Mouse (Mus musculus): ENCODE data around the gene Patl1. TPM values are rescaled to one million over a fixed set of nuclear protein-coding genes. Genes with fewer than 3 reads are reported as not detected.
A peak's percentile ranks its signal among the peaks of the same experiment; 100 is the strongest.

Gene Patl1
- polyA plus RNA-seq, 1 experiment from 2014 or later, result 18.3 TPM

DNA sequence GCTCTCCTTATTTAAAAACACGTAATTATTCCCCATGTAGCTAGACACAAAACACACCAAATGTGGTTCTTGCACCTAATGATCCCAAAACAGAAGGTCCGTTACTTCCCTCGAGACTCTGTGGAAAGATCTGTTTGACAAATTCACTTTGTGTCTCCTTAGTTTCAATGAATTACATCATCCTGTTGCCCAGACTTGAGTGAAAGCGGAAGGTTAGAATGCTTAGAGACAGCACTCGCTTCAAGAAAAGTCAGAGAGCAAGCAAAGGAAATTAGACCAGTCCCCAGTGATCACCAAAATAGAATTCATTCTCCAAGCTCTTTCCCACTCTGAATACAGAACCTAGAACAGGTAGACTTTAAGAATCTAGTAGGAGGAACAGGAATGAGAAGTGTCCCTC lies 45.2 kb downstream of the Patl1 start:
- no peak overlapping the region for H3K27ac ChIP-seq (ENCODE audit: low read depth, low read length)
- H3K9ac ChIP-seq (replicated peaks; ENCODE audit: low read depth, low read length), result no peak overlapping the region
- no peaks in the 10 kb centered on the region for H3K4me1 ChIP-seq (ENCODE audit: control insufficient read depth, insufficient read depth, low read length)
- no peak overlapping the region for H3K4me3 ChIP-seq (ENCODE audit: low read depth, low read length)
- H3K9me3 ChIP-seq (ENCODE audit: control insufficient read depth, low read length), result no peaks in the 10 kb centered on the region
- no peak overlapping the region for H3K4me2 ChIP-seq (ENCODE audit: low read depth, low read length)
- 94% methylated on average over 5 of the region's 5 CpGs for WGBS
- H3K36me3 ChIP-seq (ENCODE audit: control insufficient read depth, insufficient read depth, low read length), result no peaks in the 10 kb centered on the region
- H3K27me3 ChIP-seq (ENCODE audit: control insufficient read depth, insufficient read depth, low read length), result no peaks in the 10 kb centered on the region
- no peak for ATAC-seq (ENCODE audit: low read depth)

- Histone ChIP-seq H3K36me3 (ENCODE audit: control insufficient read depth, insufficient read depth, low read length) (no peaks in the 10 kb centered on the region), H3K4me1 (ENCODE audit: control insufficient read depth, insufficient read depth, low read length) (no peaks in the 10 kb centered on the region), H3K4me3 (ENCODE audit: low read depth, low read length) (no peak overlapping the region), H3K4me2 (ENCODE audit: low read depth, low read length) (no peak overlapping the region), H3K9ac (replicated peaks; ENCODE audit: low read depth, low read length) (no peak overlapping the region), H3K9me3 (ENCODE audit: control insufficient read depth, low read length) (no peaks in the 10 kb centered on the region), H3K27ac (ENCODE audit: low read depth, low read length) (no peak overlapping the region), H3K27me3 (ENCODE audit: control insufficient read depth, insufficient read depth, low read length) (no peaks in the 10 kb centered on the region)
- 85% methylated on average over 8 of the region's 8 CpGs for WGBS
- no peak for ATAC-seq (ENCODE audit: low read depth)
These were observed 45.6 kb downstream of the Patl1 start for GRCm38 (mm10) chr19:11957846-11958245.

DNA sequence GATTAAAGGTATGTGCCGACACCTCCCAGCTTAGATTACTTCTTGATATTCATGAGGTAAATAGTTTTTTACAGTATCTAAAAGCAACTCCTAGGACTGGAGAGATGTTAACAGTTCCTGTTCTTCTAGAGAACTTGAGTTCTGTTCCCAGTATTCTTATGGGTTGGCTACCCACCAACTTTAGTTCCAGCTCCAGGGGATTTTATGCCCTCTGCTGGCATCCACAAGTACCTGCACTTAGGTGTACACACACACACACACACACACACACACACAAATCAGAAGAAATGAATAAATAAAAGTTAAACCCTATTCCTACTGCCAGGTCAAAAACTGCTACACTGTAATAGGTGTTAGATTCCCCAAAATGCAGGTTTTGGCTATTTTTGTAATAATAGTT lies 52.1 kb downstream of the Patl1 start:
- no peak overlapping the region; the same call in 1 of the 2 replicates for H3K9ac ChIP-seq (replicated peaks; ENCODE audit: low read depth, low read length)
- no peaks in the 10 kb centered on the region; the same call in 1 of the 2 replicates for H3K36me3 ChIP-seq (ENCODE audit: control insufficient read depth, insufficient read depth, low read length)
- peak overlapping the region; percentile 83; the same call in 1 of the 2 replicates for H3K27ac ChIP-seq (ENCODE audit: low read depth, low read length)
- peaks cover 19% of the 10 kb centered on the region for H3K4me1 ChIP-seq (ENCODE audit: control insufficient read depth, insufficient read depth, low read length)
- no peaks in the 10 kb centered on the region for H3K9me3 ChIP-seq (ENCODE audit: control insufficient read depth, low read length)
- no peak for ATAC-seq (ENCODE audit: low read depth)
- peak overlapping the region; percentile 40 for H3K4me3 ChIP-seq (ENCODE audit: low read depth, low read length)
- H3K27me3 ChIP-seq (ENCODE audit: control insufficient read depth, insufficient read depth, low read length), result no peaks in the 10 kb centered on the region
- 100% methylated on average over 1 of the region's 1 CpGs for WGBS
- H3K4me2 ChIP-seq (ENCODE audit: low read depth, low read length), result peak overlapping the region; percentile 53

DNA sequence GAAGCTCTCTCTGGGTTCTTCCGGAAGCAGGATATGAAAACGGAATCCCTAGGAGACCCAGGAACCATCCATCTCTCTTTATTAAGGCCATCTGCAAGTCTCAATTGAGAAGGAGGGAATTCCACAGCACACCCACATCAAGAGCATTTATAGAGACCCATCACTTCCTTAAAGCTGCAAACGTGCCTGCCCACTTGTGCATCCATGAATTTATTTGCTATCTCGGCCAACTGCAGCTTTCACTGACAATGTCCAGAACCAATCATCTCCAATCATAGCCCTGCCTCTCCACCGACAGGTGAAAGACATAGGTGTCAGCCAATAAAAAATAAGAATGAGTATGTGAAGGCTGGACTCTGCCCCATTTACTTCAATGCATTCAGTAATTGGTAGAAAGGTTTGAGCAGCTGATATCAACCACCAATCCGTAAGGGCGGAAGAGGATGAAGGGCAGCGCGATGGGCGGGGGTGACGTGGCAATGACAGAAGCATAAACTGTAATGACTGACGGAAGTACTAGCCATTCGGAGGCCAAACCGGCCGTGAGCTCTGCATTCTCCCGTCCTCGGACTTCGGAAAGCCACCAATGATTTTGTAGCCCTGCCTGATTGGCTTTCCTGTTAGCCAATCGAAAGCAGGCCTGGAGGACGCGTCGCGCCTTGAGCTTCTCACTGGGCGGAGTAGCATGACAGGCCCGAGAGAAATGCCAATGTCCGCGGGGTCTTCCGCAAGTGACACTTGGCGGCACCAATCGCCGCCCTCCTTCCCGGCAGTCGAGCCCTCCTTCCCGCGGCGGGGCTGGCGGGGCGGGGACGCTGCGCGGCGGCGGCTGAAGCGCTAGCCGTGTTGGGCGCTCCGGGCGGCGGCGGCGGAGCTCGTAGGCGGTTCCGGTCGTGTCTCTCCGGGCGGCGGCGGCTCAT lies 53.1 kb downstream of the Patl1 start, which contains the start of gene Osbp:
Osbp (plus strand) TSS at position 919 of the 920 bp plus-strand sequence.
- Histone ChIP-seq H3K4me1 (ENCODE audit: control insufficient read depth, insufficient read depth, low read length) (peaks cover 19% of the 10 kb centered on the region), H3K9me3 (ENCODE audit: control insufficient read depth, low read length) (no peaks in the 10 kb centered on the region), H3K4me3 (ENCODE audit: low read depth, low read length) (peak within 1 kb of the TSS; percentile 76), H3K4me2 (ENCODE audit: low read depth, low read length) (peak within 1 kb of the TSS; percentile 92), H3K27ac (ENCODE audit: low read depth, low read length) (peak within 1 kb of the TSS; percentile 83), H3K9ac (replicated peaks; ENCODE audit: low read depth, low read length) (peak within 1 kb of the TSS; percentile 95), H3K27me3 (ENCODE audit: control insufficient read depth, insufficient read depth, low read length) (no peaks in the 10 kb centered on the region), H3K36me3 (ENCODE audit: control insufficient read depth, insufficient read depth, low read length) (no peaks in the 10 kb centered on the region; the same call in 1 of the 2 replicates)
- WGBS, result 0% methylated on average over 46 of the region's 59 CpGs
- peak; percentile 97 for ATAC-seq (ENCODE audit: low read depth)

DNA sequence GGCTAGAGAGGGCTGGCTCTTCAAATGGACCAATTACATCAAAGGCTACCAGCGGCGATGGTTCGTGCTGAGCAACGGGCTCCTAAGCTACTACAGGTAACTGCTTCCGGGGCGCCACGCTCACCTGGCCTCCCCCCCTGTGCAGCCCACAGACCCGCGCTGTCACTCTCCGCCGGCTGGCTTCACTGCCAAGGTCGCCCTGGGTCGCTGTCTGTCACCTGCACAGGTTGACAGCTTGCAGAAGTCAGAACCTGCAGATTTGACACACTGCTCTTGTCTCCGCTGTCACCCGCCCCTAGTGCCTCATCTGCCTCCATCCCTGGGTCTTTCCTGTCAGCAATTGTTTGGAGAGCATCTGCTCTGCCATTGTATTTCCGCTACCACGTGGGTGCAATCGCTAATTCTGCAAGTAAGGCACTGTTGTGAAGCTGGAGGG lies 54.0 kb downstream of the Patl1 start:
- Histone ChIP-seq H3K9ac (replicated peaks; ENCODE audit: low read depth, low read length) (peak overlapping the region; percentile 95), H3K36me3 (ENCODE audit: control insufficient read depth, insufficient read depth, low read length) (peaks cover 4% of the 10 kb centered on the region; the same call in 1 of the 2 replicates), H3K27me3 (ENCODE audit: control insufficient read depth, insufficient read depth, low read length) (no peaks in the 10 kb centered on the region), H3K4me1 (ENCODE audit: control insufficient read depth, insufficient read depth, low read length) (peaks cover 19% of the 10 kb centered on the region), H3K9me3 (ENCODE audit: control insufficient read depth, low read length) (no peaks in the 10 kb centered on the region), H3K27ac (ENCODE audit: low read depth, low read length) (peak overlapping the region; percentile 79), H3K4me2 (ENCODE audit: low read depth, low read length) (peak overlapping the region; percentile 92), H3K4me3 (ENCODE audit: low read depth, low read length) (peak overlapping the region; percentile 76)
- 0% methylated on average over 16 of the region's 18 CpGs for WGBS
- ATAC-seq (ENCODE audit: low read depth), result peak; percentile 2; the same call in 1 of the 2 replicates

DNA sequence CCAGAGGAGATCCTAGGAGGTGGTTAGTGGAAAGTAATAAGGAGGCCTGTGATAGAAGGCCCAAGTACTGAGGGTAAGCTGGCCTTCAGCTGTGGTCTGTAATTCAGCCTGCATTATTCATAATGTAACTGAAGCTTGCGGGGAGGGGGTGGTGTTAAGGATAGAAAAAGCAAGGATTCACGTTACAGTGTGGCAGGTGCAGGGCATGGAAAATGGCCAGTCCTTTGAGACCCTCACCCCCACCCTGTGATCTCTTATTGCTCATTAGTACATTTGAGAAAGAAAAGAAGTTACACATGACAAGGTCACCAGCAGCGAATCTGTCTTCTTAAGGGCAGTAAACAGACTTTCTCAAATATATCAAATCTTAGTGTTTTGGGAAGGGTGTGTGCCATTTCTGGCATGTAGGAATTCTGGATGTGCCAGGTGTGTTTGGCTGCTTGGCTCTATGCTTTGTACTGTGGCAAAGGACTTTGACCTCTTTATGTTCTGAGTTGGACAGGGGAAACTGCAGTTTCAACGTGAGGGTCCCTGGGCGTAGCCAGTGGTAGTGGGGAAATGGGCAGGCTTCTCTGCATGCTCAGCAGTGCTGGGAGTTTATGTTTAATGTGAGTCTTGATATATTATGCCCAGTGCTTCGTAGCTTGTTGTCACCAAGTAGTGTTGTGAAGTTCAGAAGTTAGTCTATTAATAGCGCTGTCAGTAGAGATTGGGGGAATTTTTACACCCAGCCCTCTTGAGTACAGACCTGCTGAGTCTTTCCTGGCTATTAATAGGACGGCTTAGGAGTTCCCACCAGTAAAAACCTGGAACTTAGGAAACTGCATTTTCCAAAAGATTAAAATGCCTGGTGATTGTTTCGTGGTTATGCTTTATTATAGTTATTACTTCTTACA lies 57.2 kb downstream of the Patl1 start:
- peaks cover 19% of the 10 kb centered on the region for H3K4me1 ChIP-seq (ENCODE audit: control insufficient read depth, insufficient read depth, low read length)
- WGBS, result 77% methylated on average over 9 of the region's 9 CpGs
- no peak overlapping the region for H3K27ac ChIP-seq (ENCODE audit: low read depth, low read length)
- no peak overlapping the region for H3K9ac ChIP-seq (replicated peaks; ENCODE audit: low read depth, low read length)
- ATAC-seq (ENCODE audit: low read depth), result no peak
- no peak overlapping the region for H3K4me3 ChIP-seq (ENCODE audit: low read depth, low read length)
- H3K27me3 ChIP-seq (ENCODE audit: control insufficient read depth, insufficient read depth, low read length), result no peaks in the 10 kb centered on the region
- no peak overlapping the region for H3K4me2 ChIP-seq (ENCODE audit: low read depth, low read length)
- peaks cover 35% of the 10 kb centered on the region for H3K36me3 ChIP-seq (ENCODE audit: control insufficient read depth, insufficient read depth, low read length)
- H3K9me3 ChIP-seq (ENCODE audit: control insufficient read depth, low read length), result no peaks in the 10 kb centered on the region

GRCm38 (mm10) chr19:11973511-11974222 lies 61.5 kb downstream of the Patl1 start:
- peaks cover 5% of the 10 kb centered on the region; the same call in 1 of the 2 replicates for H3K4me1 ChIP-seq (ENCODE audit: control insufficient read depth, insufficient read depth, low read length)
- no peaks in the 10 kb centered on the region for H3K9me3 ChIP-seq (ENCODE audit: control insufficient read depth, low read length)
- no peak overlapping the region for H3K9ac ChIP-seq (replicated peaks; ENCODE audit: low read depth, low read length)
- H3K36me3 ChIP-seq (ENCODE audit: control insufficient read depth, insufficient read depth, low read length), result peaks cover 65% of the 10 kb centered on the region
- no peak overlapping the region for H3K27ac ChIP-seq (ENCODE audit: low read depth, low read length)
- H3K4me2 ChIP-seq (ENCODE audit: low read depth, low read length), result no peak overlapping the region
- no peaks in the 10 kb centered on the region for H3K27me3 ChIP-seq (ENCODE audit: control insufficient read depth, insufficient read depth, low read length)
- no peak for ATAC-seq (ENCODE audit: low read depth)
- no peak overlapping the region for H3K4me3 ChIP-seq (ENCODE audit: low read depth, low read length)
- 94% methylated on average over 13 of the region's 13 CpGs for WGBS

DNA sequence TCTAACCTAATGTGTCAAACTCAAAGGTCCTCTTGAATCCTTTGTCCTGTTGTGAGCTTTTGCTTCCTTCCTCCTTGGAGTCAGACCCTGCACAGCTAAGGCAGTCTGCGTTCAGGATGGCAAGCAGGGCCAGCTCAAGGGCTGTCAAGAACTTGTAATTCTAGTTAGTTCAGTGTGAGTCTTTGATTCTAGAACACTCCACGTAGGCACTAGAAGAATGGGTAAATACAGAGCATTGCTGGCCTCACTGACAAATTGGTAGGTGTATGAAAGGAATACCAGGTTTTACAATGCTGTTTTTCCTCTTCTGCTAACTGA lies 62.0 kb downstream of the Patl1 start:
- no peak overlapping the region for H3K4me3 ChIP-seq (ENCODE audit: low read depth, low read length)
- ATAC-seq (ENCODE audit: low read depth), result no peak
- H3K4me2 ChIP-seq (ENCODE audit: low read depth, low read length), result no peak overlapping the region
- H3K36me3 ChIP-seq (ENCODE audit: control insufficient read depth, insufficient read depth, low read length), result peaks cover 70% of the 10 kb centered on the region
- no peaks in the 10 kb centered on the region for H3K9me3 ChIP-seq (ENCODE audit: control insufficient read depth, low read length)
- no peak overlapping the region for H3K27ac ChIP-seq (ENCODE audit: low read depth, low read length)
- no peak overlapping the region for H3K9ac ChIP-seq (replicated peaks; ENCODE audit: low read depth, low read length)
- no peaks in the 10 kb centered on the region for H3K4me1 ChIP-seq (ENCODE audit: control insufficient read depth, insufficient read depth, low read length)
- no peaks in the 10 kb centered on the region for H3K27me3 ChIP-seq (ENCODE audit: control insufficient read depth, insufficient read depth, low read length)
- 93% methylated on average over 2 of the region's 2 CpGs for WGBS
